Mouse (Mus musculus): ENCODE measurements around the gene Gpr101.

Gene Gpr101

DNA sequence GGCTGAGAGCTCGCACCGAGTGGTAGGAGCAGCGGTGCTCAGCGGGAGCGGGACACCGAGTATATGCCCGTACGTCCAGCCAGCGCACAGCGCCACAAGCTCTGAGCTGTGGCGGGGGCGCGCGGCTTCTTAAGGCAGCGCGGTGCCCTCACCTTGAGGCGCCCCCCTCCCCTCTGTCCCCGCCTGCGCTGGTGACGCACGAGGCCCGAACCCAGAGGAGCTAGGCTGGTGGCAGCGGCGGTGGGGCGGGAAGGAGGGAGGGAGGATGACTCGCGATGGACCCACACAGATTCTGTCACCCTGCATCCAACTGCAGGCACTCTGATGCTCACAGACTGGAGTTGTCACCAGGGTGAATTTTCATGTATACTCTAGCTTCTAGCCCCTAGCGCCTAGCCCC, at the start of gene Gpr101:
TSS of gene Gpr101 (minus strand) at position 124 of the 400 bp plus-strand sequence.
- DNase-seq (ENCODE audit: low spot score): no peak

DNA sequence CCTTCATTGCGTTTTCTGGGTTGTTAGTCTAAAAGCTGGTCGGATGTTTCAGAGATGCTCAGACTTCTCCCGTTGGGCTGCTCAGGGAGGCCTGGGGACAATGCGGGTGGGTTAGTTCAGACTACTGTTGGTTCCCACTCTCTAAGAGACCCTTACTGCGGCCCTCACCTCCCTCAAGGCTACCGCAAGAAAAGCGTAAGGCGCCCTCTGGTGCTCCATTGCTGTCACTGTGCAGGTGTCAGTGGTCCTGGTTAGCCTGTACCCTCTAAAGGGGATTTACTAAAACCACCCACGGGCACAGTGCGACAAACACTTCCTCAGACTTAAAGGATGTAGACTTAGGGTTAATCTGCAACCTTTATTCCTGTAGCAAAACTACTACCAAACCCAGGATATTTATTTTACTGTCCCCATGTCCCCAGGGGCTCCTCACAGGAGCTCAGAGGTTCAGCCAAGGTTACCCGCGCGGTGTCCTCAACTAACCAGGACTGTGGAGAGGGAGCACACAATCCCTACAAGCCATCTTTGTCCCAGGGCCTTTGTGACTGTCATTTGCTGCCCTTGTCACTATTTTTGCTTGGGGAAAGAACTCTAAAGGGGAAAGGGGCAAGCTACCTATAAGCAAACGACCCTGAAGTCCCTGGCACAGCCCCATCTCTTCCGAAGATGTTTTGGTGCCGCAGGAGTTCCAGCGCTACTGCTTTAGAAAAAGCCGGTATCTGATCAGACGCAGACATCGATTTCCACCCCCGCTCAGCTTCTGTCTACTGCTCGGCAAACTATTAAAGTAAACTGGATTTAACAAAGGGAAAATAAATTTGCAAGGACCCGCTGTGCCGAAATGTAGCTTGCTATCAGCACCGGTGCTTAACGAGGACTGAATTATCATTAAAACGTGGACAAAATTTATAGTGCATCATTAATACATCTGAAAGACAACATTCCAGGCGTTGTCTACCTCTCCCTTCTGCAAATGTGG, 17.8 kb upstream of the Gpr101 start:
- DNase-seq (ENCODE audit: low spot score): no peak

DNA sequence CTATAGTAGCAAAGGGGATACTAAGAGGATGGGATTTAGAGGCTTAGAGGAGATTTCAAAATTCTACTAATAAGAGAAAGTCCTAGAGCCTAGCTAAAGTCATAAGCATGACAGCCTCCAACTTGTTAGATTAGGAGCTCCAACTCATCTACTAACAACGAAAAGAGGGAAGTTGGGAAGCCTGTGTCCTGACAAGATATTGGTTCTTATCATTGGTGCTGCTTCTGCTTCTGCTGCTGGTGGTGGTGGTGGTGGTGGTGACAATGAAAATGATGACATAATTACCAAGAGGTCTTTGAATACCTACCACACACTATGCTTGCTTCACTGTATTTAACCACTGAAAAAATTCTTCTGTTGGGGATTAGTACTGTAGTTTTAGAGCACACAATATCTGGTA, 2.7 kb upstream of the Gpr101 start:
- DNase-seq (ENCODE audit: low spot score): no peak
